Mouse (Mus musculus) MEL (cell line): ENCODE measurements at regions not wholly inside any gene's neighbourhood (a gene's known extent, or its start where the extent isn't known, plus 50 kb on each side); places are given as distances from the start of the nearest gene placed in this dataset.

Experiments used
- DNase-seq: peaks from one replicate; pipeline ENCODE4 v3.0.0; 2011; ENCODE audit warnings: low read depth, low spot score
- H3K27ac ChIP-seq: 2 replicates; pipeline ENCODE4 v1.5.1; 2012; ENCODE audit warnings: low read depth, mild to moderate bottlenecking, control low read depth, low read length, moderate library complexity; ENCODE audit not compliant: control insufficient read depth
- H3K27me3 ChIP-seq, 2 experiments: fragments of 150-350 bp in 1 of 2; sonication (generic) in 1 of 2; 2 replicates each; pipeline ENCODE4 v1.6.1; 2012; ENCODE audit warnings: low read length in 2 of 2, mild to moderate bottlenecking in 2 of 2, improper control_type of control experiment in 1 of 2, moderate library complexity in 1 of 2; ENCODE audit not compliant: insufficient read depth in 2 of 2, control insufficient read depth in 1 of 2
- H3K36me3 ChIP-seq, 2 experiments: 2 replicates each; pipeline ENCODE4 v1.6.1; 2012 to 2014; ENCODE audit warnings: low read length in 2 of 2, improper control_type of control experiment in 1 of 2, inconsistent platforms in 1 of 2, mild to moderate bottlenecking in 1 of 2; ENCODE audit not compliant: insufficient read depth in 2 of 2, control insufficient read depth in 1 of 2
- H3K4me1 ChIP-seq, 2 experiments: fragments of 150-350 bp in 1 of 2; sonication (generic) in 1 of 2; 2 replicates each; pipeline ENCODE4 v1.6.1; 2012; ENCODE audit warnings: low read length in 2 of 2, improper control_type of control experiment in 1 of 2, mild to moderate bottlenecking in 1 of 2; ENCODE audit not compliant: insufficient read depth in 2 of 2, control insufficient read depth in 1 of 2
- H3K4me3 ChIP-seq, 2 experiments: fragments of 150-350 bp in 1 of 2; sonication (generic) in 1 of 2; 2 replicates each; pipeline ENCODE4 v1.5.1; 2012; ENCODE audit warnings: low read depth in 2 of 2, low read length in 2 of 2, mild to moderate bottlenecking in 2 of 2, moderate library complexity in 2 of 2, control low read depth in 1 of 2, improper control_type of control experiment in 1 of 2; ENCODE audit not compliant: control insufficient read depth in 1 of 2, insufficient read depth in 1 of 2
- H3K79me2 ChIP-seq: 2 replicates; pipeline ENCODE4 v1.6.1; 2012; ENCODE audit warnings: mild to moderate bottlenecking, low read length, moderate library complexity; ENCODE audit not compliant: control insufficient read depth, poor library complexity, insufficient read depth
- H3K9ac ChIP-seq: 2 replicates; pipeline ENCODE4 v1.6.1; 2012; ENCODE audit warnings: low read depth, mild to moderate bottlenecking, control low read depth, low read length, moderate library complexity; ENCODE audit not compliant: control insufficient read depth, poor library complexity, severe bottlenecking
- H3K9me3 ChIP-seq: fragments of 150-350 bp; sonication (generic); replicated peaks from 2 replicates; pipeline ENCODE4 v1.6.1; 2012; ENCODE audit warnings: mild to moderate bottlenecking, low read length, improper control_type of control experiment, moderate library complexity; ENCODE audit not compliant: insufficient read depth
- BHLHE40 ChIP-seq: IDR thresholded peaks from 2 replicates; pipeline ENCODE4 v1.6.1; 2012; ENCODE audit warnings: low read depth, mild to moderate bottlenecking, inconsistent platforms, low read length, improper control_type of control experiment, borderline replicate concordance
- E2F4 ChIP-seq: IDR thresholded peaks from 2 replicates; pipeline ENCODE4 v1.6.1; 2011; ENCODE audit warnings: low read depth, low read length, improper control_type of control experiment, borderline replicate concordance
- ELF1 ChIP-seq: IDR thresholded peaks from 2 replicates; pipeline ENCODE4 v1.6.1; 2014; ENCODE audit warnings: low read depth, mild to moderate bottlenecking, inconsistent platforms, low read length, improper control_type of control experiment, moderate library complexity
- GABPA ChIP-seq: IDR thresholded peaks from 2 replicates; pipeline ENCODE4 v1.6.1; 2012; ENCODE audit warnings: low read depth, mild to moderate bottlenecking, inconsistent platforms, low read length, improper control_type of control experiment, moderate library complexity
- GATA1 ChIP-seq: IDR thresholded peaks from 2 replicates; pipeline ENCODE4 v1.6.1; 2011; ENCODE audit warnings: low read depth, low read length, improper control_type of control experiment
- HCFC1 ChIP-seq: IDR thresholded peaks from 2 replicates; pipeline ENCODE4 v1.6.1; 2012; ENCODE audit warnings: low read depth, mild to moderate bottlenecking, inconsistent platforms, low read length, improper control_type of control experiment, moderate library complexity
- POLR2A ChIP-seq, 2 experiments: IDR thresholded peaks; 2 replicates each; pipeline ENCODE4 v1.6.1; 2011 to 2012; ENCODE audit warnings: low read length in 2 of 2, mild to moderate bottlenecking in 2 of 2, control low read depth in 1 of 2, improper control_type of control experiment in 1 of 2, low read depth in 1 of 2, moderate library complexity in 1 of 2; ENCODE audit not compliant: control insufficient read depth in 1 of 2, insufficient read depth in 1 of 2, poor library complexity in 1 of 2
- POLR2AphosphoS5 ChIP-seq: IDR thresholded peaks from 2 replicates; pipeline ENCODE4 v1.6.1; 2012; ENCODE audit warnings: low read depth, borderline replicate concordance, mild to moderate bottlenecking, inconsistent platforms, low read length, moderate library complexity, mixed read lengths
- RCOR1 ChIP-seq: IDR thresholded peaks from 2 replicates; pipeline ENCODE4 v1.6.1; 2012; ENCODE audit warnings: low read depth, mild to moderate bottlenecking, inconsistent platforms, low read length, improper control_type of control experiment
- SIN3A ChIP-seq: IDR thresholded peaks from 2 replicates; pipeline ENCODE4 v1.6.1; 2012; ENCODE audit warnings: low read length, improper control_type of control experiment, inconsistent platforms
- SMC3 ChIP-seq: IDR thresholded peaks from 2 replicates; pipeline ENCODE4 v1.6.1; 2011; ENCODE audit warnings: low read depth, low read length, improper control_type of control experiment
- TAL1 ChIP-seq: IDR thresholded peaks from 2 replicates; pipeline ENCODE4 v1.6.1; 2012; ENCODE audit warnings: mild to moderate bottlenecking, inconsistent platforms, low read length, moderate library complexity, mixed read lengths
- TBP ChIP-seq: IDR thresholded peaks from 2 replicates; pipeline ENCODE4 v1.8.0; 2011; ENCODE audit warnings: low read depth, low read length, improper control_type of control experiment
- TCF12 ChIP-seq: IDR thresholded peaks from 2 replicates; pipeline ENCODE4 v1.6.1; 2014; ENCODE audit warnings: low read depth, mild to moderate bottlenecking, inconsistent platforms, low read length, improper control_type of control experiment, moderate library complexity
- UBTF ChIP-seq: IDR thresholded peaks from 2 replicates; pipeline ENCODE4 v1.6.1; 2012; ENCODE audit warnings: low read depth, mild to moderate bottlenecking, inconsistent platforms, low read length, improper control_type of control experiment, moderate library complexity, borderline replicate concordance; ENCODE audit not compliant: insufficient read depth
- ZKSCAN1 ChIP-seq: IDR thresholded peaks from 2 replicates; pipeline ENCODE4 v1.6.1; 2012; ENCODE audit warnings: low read depth, mild to moderate bottlenecking, inconsistent platforms, low read length, improper control_type of control experiment, moderate library complexity
- ZMIZ1 ChIP-seq: IDR thresholded peaks from 2 replicates; pipeline ENCODE4 v1.6.1; 2012; ENCODE audit warnings: low read depth, mild to moderate bottlenecking, inconsistent platforms, low read length, improper control_type of control experiment, moderate library complexity
- ZNF384 ChIP-seq: IDR thresholded peaks from 2 replicates; pipeline ENCODE4 v1.6.1; 2012; ENCODE audit warnings: low read depth, mild to moderate bottlenecking, inconsistent platforms, low read length, improper control_type of control experiment

DNA sequence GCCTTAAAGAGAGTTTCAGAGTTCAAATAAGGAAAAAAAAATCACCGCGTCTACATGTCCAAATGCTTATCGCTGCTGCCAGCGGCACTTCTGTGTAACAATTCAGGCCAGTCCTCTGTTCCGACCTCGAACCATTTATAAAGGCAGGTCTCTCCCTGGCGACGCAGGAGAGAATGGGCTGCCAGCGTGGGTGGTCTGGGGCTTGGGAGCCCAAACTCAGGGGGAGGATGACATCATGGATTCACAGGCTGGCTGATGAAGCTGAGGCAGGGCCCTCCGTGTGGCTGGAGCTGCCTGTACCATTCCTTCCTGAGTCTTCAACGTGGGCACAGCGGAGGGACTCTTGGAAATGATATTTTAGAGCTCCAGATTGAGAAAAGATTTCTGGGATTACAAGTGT is 92.2 kb downstream of the Gas1 start:
- Histone ChIP-seq H3K79me2 (no peaks in the 10 kb centered on the region), H3K27ac (no peak overlapping the region), H3K9ac (no peak overlapping the region), H3K36me3 (no peaks in the 10 kb centered on the region), H3K4me1 (no peaks in the 10 kb centered on the region), H3K4me3 (no peak overlapping the region), H3K9me3 (no peaks in the 10 kb centered on the region), H3K27me3 (no peaks in the 10 kb centered on the region)
- TF ChIP-seq ZKSCAN1 (no peak), GABPA (no peak), RCOR1 (no peak), TCF12 (no peak), POLR2A (IDR thresholded peaks at IDR 0.05; ENCODE audit: control insufficient read depth in 1 of 2, insufficient read depth in 1 of 2, low read depth in 1 of 2, low read length in 2 of 2, poor library complexity in 1 of 2) (no peak), UBTF (no peak), ELF1 (no peak), TAL1 (no peak), ZNF384 (no peak), SIN3A (no peak), TBP (no peak)
- DNase-seq = no peak

DNA sequence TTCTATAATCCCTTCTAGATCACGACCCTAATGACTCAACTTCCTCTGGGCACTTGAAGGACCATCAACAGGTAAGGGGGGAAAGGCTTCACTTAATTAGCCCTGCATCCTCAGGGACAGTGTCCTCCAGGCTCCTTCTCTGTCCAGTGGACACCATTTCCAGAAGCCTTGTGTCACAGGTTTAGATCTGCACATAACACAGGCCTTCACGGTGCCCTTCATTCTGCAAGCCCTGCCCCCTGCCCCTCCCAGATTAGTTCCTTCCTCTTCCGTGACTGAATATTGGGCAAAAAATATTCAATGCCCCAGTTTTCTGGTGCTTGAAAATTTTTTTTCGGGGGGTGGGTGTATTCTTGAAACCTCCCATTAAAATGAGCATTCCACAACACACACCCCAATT is 92.9 kb downstream of the Gas1 start:
- H3K4me3 ChIP-seq = no peak overlapping the region
- H3K79me2 ChIP-seq = no peaks in the 10 kb centered on the region
- no peaks in the 10 kb centered on the region for H3K36me3 ChIP-seq
- no peaks in the 10 kb centered on the region for H3K9me3 ChIP-seq
- no peaks in the 10 kb centered on the region for H3K27me3 ChIP-seq
- H3K4me1 ChIP-seq = no peaks in the 10 kb centered on the region
- H3K27ac ChIP-seq = no peak overlapping the region
- H3K9ac ChIP-seq = no peak overlapping the region
- no peak for TF ChIP-seq HCFC1
- TF ChIP-seq ZMIZ1 = no peak
- TF ChIP-seq E2F4 = no peak
- TF ChIP-seq, all 39 proteins: peak for 0
- no peak for DNase-seq

DNA sequence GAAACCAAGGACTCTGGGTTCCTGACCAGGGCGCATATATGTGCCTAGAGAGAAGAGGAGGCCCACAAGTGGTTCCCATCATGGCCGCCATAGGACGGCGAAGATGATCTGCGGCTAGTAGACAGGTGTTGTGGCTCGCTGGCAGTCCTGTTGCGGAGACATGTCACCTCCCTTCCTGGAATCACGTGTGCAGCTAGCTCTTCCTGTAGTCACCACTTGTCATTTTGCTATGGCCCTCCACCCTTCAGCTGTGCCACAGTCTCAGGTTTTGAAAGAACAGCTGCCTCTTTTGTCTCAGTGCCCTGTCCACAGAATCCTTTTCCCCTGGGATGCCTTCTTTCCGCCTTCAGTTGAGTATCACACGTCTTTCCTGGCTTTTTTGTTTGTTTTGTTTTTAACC is 97.1 kb downstream of the Gas1 start:
- no peaks in the 10 kb centered on the region for H3K9me3 ChIP-seq
- no peaks in the 10 kb centered on the region for H3K4me1 ChIP-seq
- H3K9ac ChIP-seq = no peak overlapping the region
- H3K27me3 ChIP-seq = no peaks in the 10 kb centered on the region
- H3K36me3 ChIP-seq = no peaks in the 10 kb centered on the region
- no peak for TF ChIP-seq ZMIZ1
- no peak for TF ChIP-seq GATA1
- TF ChIP-seq BHLHE40 = no peak
- TF ChIP-seq SMC3 = no peak
- no peak for TF ChIP-seq POLR2AphosphoS5
- TF ChIP-seq GABPA = no peak
- no peak for DNase-seq
- no peak overlapping the region for H3K4me3 ChIP-seq
- H3K27ac ChIP-seq = no peak overlapping the region
- no peaks in the 10 kb centered on the region for H3K79me2 ChIP-seq
